Mouse (Mus musculus) stomach, embryonic 15.5 days (tissue): ENCODE measurements around the gene Mrpl12. TPM values are rescaled to one million over a fixed set of nuclear protein-coding genes. Genes with fewer than 3 reads are reported as not detected.

Source experiments
- ATAC-seq: fragments of 200-750 bp; cut with Nextera tagmentation; 2 replicates; pipeline ENCODE4 v1.8.0; 2017; ENCODE audit warnings: low read depth, moderate number of reproducible peaks, moderate TSS enrichment; ENCODE audit not compliant: insufficient read depth, low FRiP score
- H3K27ac ChIP-seq: fragments of 300-500 bp; sonication (generic); 2 replicates; pipeline ENCODE4 v1.5.1; 2015; ENCODE audit warnings: mild to moderate bottlenecking, inconsistent platforms
- H3K27me3 ChIP-seq: fragments of 300-500 bp; sonication (generic); replicated peaks from 2 replicates; pipeline ENCODE4 v1.6.1; 2015; ENCODE audit warnings: inconsistent platforms
- H3K36me3 ChIP-seq: fragments of 300-500 bp; sonication (generic); 2 replicates; pipeline ENCODE4 v1.6.1; 2015; ENCODE audit warnings: inconsistent platforms
- H3K4me1 ChIP-seq: fragments of 300-500 bp; sonication (generic); 2 replicates; pipeline ENCODE4 v1.6.1; 2015; ENCODE audit warnings: inconsistent platforms
- H3K4me2 ChIP-seq: fragments of 300-500 bp; sonication (generic); 2 replicates; pipeline ENCODE4 v1.6.1; 2015; ENCODE audit warnings: mild to moderate bottlenecking, inconsistent platforms
- H3K4me3 ChIP-seq: fragments of 300-500 bp; sonication (generic); replicated peaks from 2 replicates; pipeline ENCODE4 v1.5.1; 2015; ENCODE audit warnings: inconsistent platforms
- H3K9ac ChIP-seq: fragments of 300-500 bp; sonication (generic); 2 replicates; pipeline ENCODE4 v1.6.1; 2015; ENCODE audit warnings: inconsistent platforms
- H3K9me3 ChIP-seq: fragments of 300-500 bp; sonication (generic); 2 replicates; pipeline ENCODE4 v1.6.1; 2016; ENCODE audit warnings: inconsistent platforms
- WGBS: fragments of 180-500 bp; shearing (Covaris S2); methylation state at CpG from one replicate; pipeline ENCODE4 v1.1.7; 2015; 5-methylcytosine and 5-hydroxymethylcytosine counted together
- polyA plus RNA-seq: library from polyadenylated mRNA; unstranded; fragments of >200 nt; fragmentation: Nextera tagmentation; extraction: Ambion mirVana; gene quantifications from 2 replicates; pipeline ENCODE4 v1.2.1, GENCODE M21; 2015

Gene Mrpl12
- polyA plus RNA-seq, 1 experiment from 2014 or later: 157 TPM

DNA sequence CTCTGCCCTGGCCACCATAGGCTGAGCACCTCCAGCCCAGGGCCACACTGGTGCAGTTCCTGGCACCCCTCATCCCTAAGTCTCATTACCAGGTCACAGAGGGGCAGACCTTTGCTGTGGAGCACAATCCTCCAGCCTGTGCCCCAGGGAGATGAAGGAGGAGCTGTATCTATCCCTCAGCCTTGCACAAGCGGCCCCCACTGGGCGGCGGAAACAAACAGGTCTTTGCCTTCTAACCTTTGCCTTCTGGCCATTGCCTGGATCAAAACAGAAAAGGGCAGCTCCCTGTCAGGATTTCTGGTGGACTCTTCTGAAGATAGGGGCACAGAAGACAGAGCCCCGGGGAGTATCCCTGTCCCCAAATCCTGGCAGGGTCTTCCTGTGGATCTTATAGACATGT is 44.5 kb downstream of the Mrpl12 start:
- no peak overlapping the region for H3K4me3 ChIP-seq
- no peak overlapping the region for H3K27ac ChIP-seq
- no peaks in the 10 kb centered on the region for H3K36me3 ChIP-seq
- WGBS: 72% methylated on average over 4 of the region's 4 CpGs
- peaks cover 50% of the 10 kb centered on the region for H3K27me3 ChIP-seq
- H3K9me3 ChIP-seq: no peaks in the 10 kb centered on the region
- peaks cover 8% of the 10 kb centered on the region for H3K4me1 ChIP-seq
- ATAC-seq: no peak
- H3K9ac ChIP-seq: no peak overlapping the region
- H3K4me2 ChIP-seq: no peak overlapping the region

DNA sequence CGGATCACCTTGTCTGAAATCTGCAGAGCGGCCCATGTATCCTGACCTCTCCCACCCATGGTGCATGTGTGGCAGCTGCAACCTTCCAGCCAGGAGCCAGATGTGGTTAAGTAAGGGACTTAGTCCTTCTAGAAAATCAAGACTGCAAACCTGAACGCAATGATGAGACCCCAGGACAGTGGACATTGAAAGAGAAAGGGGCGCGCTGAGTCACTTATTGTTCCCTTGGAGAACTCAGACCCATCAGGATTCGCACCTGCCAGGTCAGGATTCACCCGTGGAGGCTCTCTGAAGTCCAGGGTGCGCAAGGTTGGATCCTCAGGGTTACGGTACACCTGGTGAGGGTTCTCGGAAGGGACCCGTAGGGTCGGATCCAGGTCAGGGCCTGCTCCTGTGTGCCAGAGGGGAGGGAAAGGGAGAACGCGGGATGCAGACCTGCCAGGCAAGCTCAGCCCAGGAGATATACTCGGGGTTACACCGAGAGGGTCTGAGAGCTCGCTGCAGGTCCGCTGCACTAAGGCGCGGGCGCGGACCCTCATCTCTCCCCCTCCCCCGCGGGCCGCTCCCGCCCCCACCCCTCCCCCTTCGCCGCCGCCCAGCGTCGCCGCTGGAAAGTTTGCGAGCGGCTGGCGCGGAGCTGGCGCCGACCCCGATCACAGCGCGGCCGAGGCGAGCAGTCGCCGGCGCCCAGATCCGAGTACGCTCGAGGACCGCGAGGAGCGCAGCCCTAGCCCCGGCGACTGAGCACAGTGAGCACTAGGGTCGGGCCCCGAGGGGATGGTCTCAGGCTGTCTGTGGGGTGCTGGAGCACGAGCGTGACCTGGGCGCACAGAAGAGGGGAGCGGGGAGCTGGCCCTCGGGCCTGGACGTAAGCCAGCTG is 45.9 kb downstream of the Mrpl12 start, which contains the start of gene Gcgr:
TSS of gene Gcgr (plus strand) at position 615 of the 880 bp plus-strand sequence.
- Histone ChIP-seq H3K9me3 (no peaks in the 10 kb centered on the region), H3K27me3 (peaks cover 50% of the 10 kb centered on the region), H3K9ac (peak within 1 kb of the TSS; percentile 29), H3K4me3 (peak within 1 kb of the TSS; percentile 44), H3K36me3 (no peaks in the 10 kb centered on the region), H3K4me1 (peaks cover 8% of the 10 kb centered on the region), H3K27ac (no peak within 1 kb of the TSS), H3K4me2 (peak within 1 kb of the TSS; percentile 88)
- no peak for ATAC-seq
- 8% methylated on average over 60 of the region's 62 CpGs for WGBS

GRCm38 (mm10) chr11:120531646-120532045 is 47.2 kb downstream of the Mrpl12 start:
- WGBS: 25% methylated on average over 9 of the region's 9 CpGs
- Histone ChIP-seq H3K9ac (no peak overlapping the region), H3K4me2 (no peak overlapping the region), H3K27ac (no peak overlapping the region), H3K36me3 (no peaks in the 10 kb centered on the region), H3K9me3 (no peaks in the 10 kb centered on the region), H3K4me1 (peaks cover 8% of the 10 kb centered on the region), H3K27me3 (peaks cover 50% of the 10 kb centered on the region), H3K4me3 (no peak overlapping the region)
- no peak for ATAC-seq

- Histone ChIP-seq H3K4me3 (no peak overlapping the region), H3K9ac (no peak overlapping the region), H3K4me1 (peaks cover 18% of the 10 kb centered on the region), H3K27ac (no peak overlapping the region), H3K27me3 (peaks cover 41% of the 10 kb centered on the region), H3K4me2 (no peak overlapping the region), H3K9me3 (no peaks in the 10 kb centered on the region), H3K36me3 (no peaks in the 10 kb centered on the region)
- ATAC-seq: no peak
- 87% methylated on average over 8 of the region's 8 CpGs for WGBS
Measured at GRCm38 (mm10) chr11:120534093-120534492, 49.7 kb downstream of the Mrpl12 start.

DNA sequence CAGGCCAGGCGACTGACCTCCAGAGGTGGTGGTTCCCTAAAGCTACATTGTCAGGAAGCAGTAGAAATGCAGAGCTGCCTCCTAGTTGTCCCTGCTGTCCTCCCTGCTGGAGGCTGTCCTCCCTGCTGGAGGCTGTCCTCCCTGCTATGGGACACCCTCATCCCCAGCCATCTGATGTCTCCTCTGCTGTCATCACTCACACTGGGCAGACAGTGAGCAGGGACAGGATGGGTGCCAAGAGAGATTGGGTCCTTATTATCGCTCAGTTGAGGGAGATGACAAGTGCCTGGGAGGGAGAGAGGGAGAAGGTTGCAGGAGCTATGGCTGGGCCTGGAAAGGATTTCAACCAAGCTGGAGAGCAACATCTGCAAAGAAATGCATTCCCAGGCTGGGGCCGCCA is 50.7 kb downstream of the Mrpl12 start:
- no peak overlapping the region for H3K9ac ChIP-seq
- ATAC-seq: no peak

GRCm38 (mm10) chr11:120535804-120536203 is 51.4 kb downstream of the Mrpl12 start:
- WGBS: 68% methylated on average over 3 of the region's 3 CpGs
- no peak for ATAC-seq

More for the DNA sequence above, 50.7 kb downstream of the Mrpl12 start:
- Histone ChIP-seq H3K27ac (no peak overlapping the region), H3K4me3 (no peak overlapping the region), H3K4me2 (no peak overlapping the region), H3K4me1 (peaks cover 28% of the 10 kb centered on the region), H3K36me3 (no peaks in the 10 kb centered on the region), H3K9me3 (no peaks in the 10 kb centered on the region), H3K27me3 (peaks cover 32% of the 10 kb centered on the region)
- 68% methylated on average over 3 of the region's 3 CpGs for WGBS

GRCm38 (mm10) chr11:120538485-120538884 is 54.1 kb downstream of the Mrpl12 start:
- peaks cover 12% of the 10 kb centered on the region for H3K36me3 ChIP-seq

More at GRCm38 (mm10) chr11:120535804-120536203, 51.4 kb downstream of the Mrpl12 start:
- no peaks in the 10 kb centered on the region for H3K36me3 ChIP-seq
- no peak overlapping the region for H3K9ac ChIP-seq
- H3K27me3 ChIP-seq: peaks cover 26% of the 10 kb centered on the region
- no peaks in the 10 kb centered on the region for H3K9me3 ChIP-seq
- H3K4me1 ChIP-seq: peaks cover 30% of the 10 kb centered on the region
- no peak overlapping the region for H3K4me2 ChIP-seq
- H3K4me3 ChIP-seq: no peak overlapping the region
- no peak overlapping the region for H3K27ac ChIP-seq

More at GRCm38 (mm10) chr11:120538485-120538884, 54.1 kb downstream of the Mrpl12 start:
- H3K27me3 ChIP-seq: peaks cover 1% of the 10 kb centered on the region; the same call in 1 of the 2 replicates
- H3K9me3 ChIP-seq: no peaks in the 10 kb centered on the region
- no peak overlapping the region for H3K4me2 ChIP-seq
- H3K4me3 ChIP-seq: no peak overlapping the region
- ATAC-seq: no peak
- WGBS: 62% methylated on average over 3 of the region's 3 CpGs
- no peak overlapping the region for H3K9ac ChIP-seq
- peaks cover 25% of the 10 kb centered on the region for H3K4me1 ChIP-seq
- peak overlapping the region; percentile 84; the same call in 1 of the 2 replicates for H3K27ac ChIP-seq

Other genes with a start within 250 kb of the Mrpl12 start
- 2,501 and 2,557 TPM in 2 replicates for gene Actg1, start 136.1 kb upstream of the Mrpl12 start, polyA plus RNA-seq
- 0.49 and 0.85 TPM in 2 replicates for gene Fscn2, start 123.1 kb upstream of the Mrpl12 start, polyA plus RNA-seq
- gene Faap100, start 105.8 kb upstream of the Mrpl12 start, polyA plus RNA-seq: 31.5 and 33.0 TPM in 2 replicates
- gene Nploc4, start 46.9 kb upstream of the Mrpl12 start, polyA plus RNA-seq: 28.1 and 29.8 TPM in 2 replicates
- not detected in 2 replicates for gene Tspan10, start 42.0 kb upstream of the Mrpl12 start, polyA plus RNA-seq
- gene Pde6g, start 31.1 kb upstream of the Mrpl12 start, polyA plus RNA-seq: 0.26 TPM in 1 of 2 replicates, not detected in the other
- 15.7 and 16.1 TPM in 2 replicates for gene Oxld1, start 26.5 kb upstream of the Mrpl12 start, polyA plus RNA-seq
- 30.5 and 32.2 TPM in 2 replicates for gene Ccdc137, start 26.5 kb upstream of the Mrpl12 start, polyA plus RNA-seq
- 40.0 and 42.7 TPM in 2 replicates for gene Arl16, start 17.0 kb upstream of the Mrpl12 start, polyA plus RNA-seq
- 70.7 and 71.4 TPM in 2 replicates for gene Slc25a10, start 7.2 kb downstream of the Mrpl12 start, polyA plus RNA-seq
- gene Gcgr, start 46.1 kb downstream of the Mrpl12 start, polyA plus RNA-seq: 1.7 and 2.4 TPM in 2 replicates
- gene Mcrip1, start 65.1 kb downstream of the Mrpl12 start, polyA plus RNA-seq: 167 TPM in 2 replicates
- gene Ppp1r27, start 66.5 kb downstream of the Mrpl12 start, polyA plus RNA-seq: 0.59 TPM in 1 of 2 replicates, not detected in the other
- gene P4hb, start 88.6 kb downstream of the Mrpl12 start, polyA plus RNA-seq: 954 and 1,026 TPM in 2 replicates
- gene Arhgdia, start 97.0 kb downstream of the Mrpl12 start, polyA plus RNA-seq: 537 and 556 TPM in 2 replicates
- gene Alyref, start 113.8 kb downstream of the Mrpl12 start, polyA plus RNA-seq: 420 and 451 TPM in 2 replicates
- gene Anapc11, start 113.8 kb downstream of the Mrpl12 start, polyA plus RNA-seq: 196 and 200 TPM in 2 replicates
- 9.8 and 12.1 TPM in 2 replicates for gene Npb, start 123.9 kb downstream of the Mrpl12 start, polyA plus RNA-seq
- 183 and 188 TPM in 2 replicates for gene Pcyt2, start 133.3 kb downstream of the Mrpl12 start, polyA plus RNA-seq
- gene Sirt7, start 140.6 kb downstream of the Mrpl12 start, polyA plus RNA-seq: 38.1 and 39.0 TPM in 2 replicates
- gene Mafg, start 149.0 kb downstream of the Mrpl12 start, polyA plus RNA-seq: 29.3 and 31.9 TPM in 2 replicates
- 32.5 and 32.7 TPM in 2 replicates for gene Pycr1, start 159.2 kb downstream of the Mrpl12 start, polyA plus RNA-seq
- gene Myadml2, start 163.5 kb downstream of the Mrpl12 start, polyA plus RNA-seq: 0.28 and 0.44 TPM in 2 replicates
- gene Notum, start 176.6 kb downstream of the Mrpl12 start, polyA plus RNA-seq: 3.9 and 4.9 TPM in 2 replicates
- 105 and 113 TPM in 2 replicates for gene Aspscr1, start 188.4 kb downstream of the Mrpl12 start, polyA plus RNA-seq
- gene Cenpx, start 229.1 kb downstream of the Mrpl12 start, polyA plus RNA-seq: 155 and 158 TPM in 2 replicates
- gene Lrrc45, start 229.3 kb downstream of the Mrpl12 start, polyA plus RNA-seq: 55.7 and 57.3 TPM in 2 replicates
- gene Rac3, start 236.9 kb downstream of the Mrpl12 start, polyA plus RNA-seq: 36.4 and 39.4 TPM in 2 replicates
- 31.6 and 33.5 TPM in 2 replicates for gene Dcxr, start 242.7 kb downstream of the Mrpl12 start, polyA plus RNA-seq
- 54.5 and 82.4 TPM in 2 replicates for gene Cbr2, start 247.5 kb downstream of the Mrpl12 start, polyA plus RNA-seq